Mouse (Mus musculus): ENCODE results near the gene Tyw1. TPM values are rescaled to one million over a fixed set of nuclear protein-coding genes. Genes with fewer than 3 reads are reported as not detected.

Gene Tyw1
- polyA plus RNA-seq, 1 experiment from 2014 or later: 24.8 TPM

DNA sequence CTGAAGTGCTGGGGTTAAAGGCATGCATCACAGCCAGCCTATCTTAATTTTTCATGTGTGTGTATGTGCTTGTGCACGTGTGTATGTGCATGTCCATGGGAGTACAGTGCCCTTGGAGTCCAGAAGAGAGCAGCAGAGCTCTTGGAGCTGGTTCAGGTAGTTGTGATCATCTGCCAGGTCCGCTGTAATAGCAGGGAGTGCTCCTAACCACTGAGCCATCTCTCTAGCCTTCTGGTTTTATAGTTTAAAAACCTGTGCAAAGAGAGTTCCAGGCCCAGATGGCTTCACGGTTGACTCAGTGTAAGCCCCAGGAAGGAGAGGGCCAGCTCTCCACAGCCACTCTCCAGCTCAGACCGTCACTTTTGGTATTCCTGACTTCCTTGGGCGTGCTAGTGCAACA is 64.4 kb downstream of the Tyw1 start:
- Histone ChIP-seq H3K36me3 (ENCODE audit: control insufficient read depth, insufficient read depth, low read length) (no peaks in the 10 kb centered on the region), H3K27ac (ENCODE audit: low read length) (no peak overlapping the region), H3K9me3 (ENCODE audit: control insufficient read depth, low read length) (no peaks in the 10 kb centered on the region), H3K27me3 (replicated peaks; ENCODE audit: control insufficient read depth, insufficient read depth, low read length) (no peaks in the 10 kb centered on the region), H3K4me2 (ENCODE audit: low read depth, low read length) (no peak overlapping the region), H3K9ac (ENCODE audit: low read depth, low read length) (no peak overlapping the region), H3K4me3 (ENCODE audit: low read length) (no peak overlapping the region), H3K4me1 (ENCODE audit: control insufficient read depth, insufficient read depth, low read length) (no peaks in the 10 kb centered on the region)
- ATAC-seq: no peak
- WGBS: 92% methylated on average over 5 of the region's 5 CpGs

DNA sequence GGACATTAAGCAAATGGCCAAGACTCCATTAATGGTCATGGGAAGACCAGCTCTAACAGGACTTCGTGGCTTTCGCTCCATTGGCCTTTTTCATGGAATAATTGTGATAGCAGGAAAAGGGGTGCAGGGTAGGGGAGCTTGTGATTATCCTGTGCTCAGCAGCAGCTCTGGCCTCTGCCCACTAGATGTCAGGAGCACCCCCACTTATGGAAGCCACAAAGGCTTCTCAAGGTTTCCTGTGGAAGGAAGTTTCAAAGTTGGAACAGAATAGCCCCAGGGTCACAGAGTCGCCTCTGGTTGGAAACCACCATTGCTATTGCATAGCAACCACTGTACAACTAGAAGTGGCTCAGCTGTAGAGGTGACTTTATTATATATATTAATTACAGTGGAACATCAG is 65.1 kb downstream of the Tyw1 start:
- no peak overlapping the region for H3K27ac ChIP-seq (ENCODE audit: low read length)
- H3K36me3 ChIP-seq (ENCODE audit: control insufficient read depth, insufficient read depth, low read length): 0 out of 2 replicates have a peak, but pooled peaks cover 4% of the 10 kb centered on the region
- no peak overlapping the region for H3K4me2 ChIP-seq (ENCODE audit: low read depth, low read length)
- 70% methylated on average over 3 of the region's 3 CpGs for WGBS
- H3K9me3 ChIP-seq (ENCODE audit: control insufficient read depth, low read length): no peaks in the 10 kb centered on the region
- no peak overlapping the region for H3K9ac ChIP-seq (ENCODE audit: low read depth, low read length)
- no peak overlapping the region for H3K4me3 ChIP-seq (ENCODE audit: low read length)
- H3K27me3 ChIP-seq (replicated peaks; ENCODE audit: control insufficient read depth, insufficient read depth, low read length): no peaks in the 10 kb centered on the region
- ATAC-seq: no peak
- no peaks in the 10 kb centered on the region for H3K4me1 ChIP-seq (ENCODE audit: control insufficient read depth, insufficient read depth, low read length)

GRCm38 (mm10) chr5:130325486-130325885 is 70.1 kb downstream of the Tyw1 start:
- H3K4me2 ChIP-seq (ENCODE audit: low read depth, low read length): no peak overlapping the region
- WGBS: 95% methylated on average over 8 of the region's 8 CpGs
- no peak for ATAC-seq
- H3K36me3 ChIP-seq (ENCODE audit: control insufficient read depth, insufficient read depth, low read length): 0 out of 2 replicates have a peak, but pooled peaks cover 7% of the 10 kb centered on the region
- H3K27me3 ChIP-seq (replicated peaks; ENCODE audit: control insufficient read depth, insufficient read depth, low read length): no peaks in the 10 kb centered on the region
- no peaks in the 10 kb centered on the region for H3K9me3 ChIP-seq (ENCODE audit: control insufficient read depth, low read length)
- no peak overlapping the region for H3K4me3 ChIP-seq (ENCODE audit: low read length)
- H3K27ac ChIP-seq (ENCODE audit: low read length): no peak overlapping the region
- no peak overlapping the region for H3K9ac ChIP-seq (ENCODE audit: low read depth, low read length)
- no peaks in the 10 kb centered on the region for H3K4me1 ChIP-seq (ENCODE audit: control insufficient read depth, insufficient read depth, low read length)

DNA sequence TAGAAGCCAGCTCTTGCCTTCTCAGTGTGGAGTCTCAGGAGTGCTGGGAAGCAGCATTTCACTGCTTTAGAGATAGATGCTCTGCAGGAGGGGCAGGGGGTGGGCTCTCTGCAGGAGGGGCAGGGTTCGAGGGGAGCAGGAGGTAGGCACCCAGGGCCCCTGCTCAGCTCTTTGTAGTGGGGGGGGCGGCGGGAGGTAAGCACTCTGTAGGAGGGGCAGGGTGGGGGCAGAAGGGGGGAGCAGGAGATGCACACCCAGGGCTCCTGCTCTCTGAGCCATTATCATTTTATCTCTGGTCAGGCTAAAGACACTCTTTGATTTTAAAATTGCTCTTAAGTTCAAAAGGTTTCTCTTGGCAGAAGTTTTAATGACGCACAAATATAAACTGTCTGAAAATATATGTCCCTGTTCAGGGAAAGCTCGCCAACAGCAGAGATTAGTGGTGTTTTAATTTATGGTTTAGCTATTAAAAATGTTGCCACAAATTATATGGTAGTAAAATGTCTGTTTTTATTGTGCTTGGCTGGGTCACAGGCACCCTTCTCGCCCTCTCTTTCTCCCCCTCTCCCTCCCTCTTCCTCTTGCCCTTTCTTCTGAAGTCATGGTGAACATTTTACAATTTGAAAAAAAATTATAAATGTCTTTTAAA is 72.3 kb downstream of the Tyw1 start:
- Histone ChIP-seq H3K4me1 (ENCODE audit: control insufficient read depth, insufficient read depth, low read length) (no peaks in the 10 kb centered on the region), H3K9ac (ENCODE audit: low read depth, low read length) (no peak overlapping the region), H3K9me3 (ENCODE audit: control insufficient read depth, low read length) (no peaks in the 10 kb centered on the region), H3K4me3 (ENCODE audit: low read length) (no peak overlapping the region), H3K27me3 (replicated peaks; ENCODE audit: control insufficient read depth, insufficient read depth, low read length) (no peaks in the 10 kb centered on the region), H3K36me3 (ENCODE audit: control insufficient read depth, insufficient read depth, low read length) (0 out of 2 replicates have a peak, but pooled peaks cover 7% of the 10 kb centered on the region), H3K27ac (ENCODE audit: low read length) (no peak overlapping the region), H3K4me2 (ENCODE audit: low read depth, low read length) (no peak overlapping the region)
- 45% methylated on average over 6 of the region's 6 CpGs for WGBS
- ATAC-seq: no peak

DNA sequence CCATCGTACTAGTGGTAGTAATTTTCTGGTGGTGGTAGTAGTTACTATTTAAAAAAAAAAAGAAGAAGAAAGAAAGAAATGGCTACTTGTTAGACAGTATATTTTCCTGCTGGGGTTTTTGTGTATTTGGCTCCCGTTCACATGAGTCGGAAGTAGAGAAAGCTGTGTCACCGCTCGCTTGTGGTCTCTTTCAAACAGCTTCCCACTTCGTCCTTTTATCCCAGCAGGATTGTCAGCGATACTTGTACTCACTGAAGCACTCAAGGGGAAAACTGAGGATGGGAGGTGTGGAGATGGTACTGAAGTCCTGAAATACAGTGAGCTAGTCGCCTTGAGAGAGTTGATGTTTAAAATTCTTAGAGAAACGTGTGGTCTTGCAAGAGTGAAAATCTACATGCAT is 72.9 kb downstream of the Tyw1 start:
- Histone ChIP-seq H3K9me3 (ENCODE audit: control insufficient read depth, low read length) (no peaks in the 10 kb centered on the region), H3K4me3 (ENCODE audit: low read length) (no peak overlapping the region), H3K27me3 (replicated peaks; ENCODE audit: control insufficient read depth, insufficient read depth, low read length) (no peaks in the 10 kb centered on the region), H3K36me3 (ENCODE audit: control insufficient read depth, insufficient read depth, low read length) (0 out of 2 replicates have a peak, but pooled peaks cover 7% of the 10 kb centered on the region), H3K4me2 (ENCODE audit: low read depth, low read length) (no peak overlapping the region), H3K4me1 (ENCODE audit: control insufficient read depth, insufficient read depth, low read length) (no peaks in the 10 kb centered on the region; the same call in 1 of the 2 replicates), H3K27ac (ENCODE audit: low read length) (no peak overlapping the region), H3K9ac (ENCODE audit: low read depth, low read length) (no peak overlapping the region)
- 84% methylated on average over 9 of the region's 9 CpGs for WGBS
- no peak for ATAC-seq

GRCm38 (mm10) chr5:130329889-130330288 is 74.5 kb downstream of the Tyw1 start:
- 0 out of 2 replicates have a peak, but pooled peaks cover 8% of the 10 kb centered on the region for H3K36me3 ChIP-seq (ENCODE audit: control insufficient read depth, insufficient read depth, low read length)
- H3K27me3 ChIP-seq (replicated peaks; ENCODE audit: control insufficient read depth, insufficient read depth, low read length): no peaks in the 10 kb centered on the region
- no peaks in the 10 kb centered on the region; the same call in 1 of the 2 replicates for H3K4me1 ChIP-seq (ENCODE audit: control insufficient read depth, insufficient read depth, low read length)
- no peak overlapping the region for H3K4me2 ChIP-seq (ENCODE audit: low read depth, low read length)
- H3K9me3 ChIP-seq (ENCODE audit: control insufficient read depth, low read length): no peaks in the 10 kb centered on the region
- no peak overlapping the region for H3K27ac ChIP-seq (ENCODE audit: low read length)
- no peak for ATAC-seq
- no peak overlapping the region for H3K9ac ChIP-seq (ENCODE audit: low read depth, low read length)
- H3K4me3 ChIP-seq (ENCODE audit: low read length): no peak overlapping the region
- 62% methylated on average over 2 of the region's 2 CpGs for WGBS

DNA sequence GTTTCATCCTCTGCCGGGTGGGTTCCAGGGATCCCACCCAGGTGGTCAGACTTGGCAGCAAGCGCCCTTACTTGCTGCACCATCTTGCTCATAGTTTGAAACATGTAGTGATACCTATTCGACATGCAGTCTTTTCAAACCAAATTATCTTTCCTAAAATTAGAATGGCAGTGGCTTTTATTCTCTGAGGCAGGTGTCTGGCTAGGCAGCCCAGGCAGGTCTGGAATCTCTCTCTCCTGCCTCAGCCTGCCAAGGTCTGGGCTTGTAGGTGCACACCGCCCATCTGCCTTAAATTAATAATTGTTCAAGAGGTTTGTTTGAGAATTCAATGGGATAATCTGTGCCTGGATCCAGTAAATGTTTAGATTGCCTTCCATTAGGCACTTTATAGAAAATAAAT is 75.4 kb downstream of the Tyw1 start:
- no peak overlapping the region for H3K9ac ChIP-seq (ENCODE audit: low read depth, low read length)
- H3K27me3 ChIP-seq (replicated peaks; ENCODE audit: control insufficient read depth, insufficient read depth, low read length): no peaks in the 10 kb centered on the region
- H3K4me3 ChIP-seq (ENCODE audit: low read length): no peak overlapping the region
- H3K9me3 ChIP-seq (ENCODE audit: control insufficient read depth, low read length): no peaks in the 10 kb centered on the region
- WGBS: 71% methylated on average over 4 of the region's 4 CpGs
- no peaks in the 10 kb centered on the region; the same call in 1 of the 2 replicates for H3K4me1 ChIP-seq (ENCODE audit: control insufficient read depth, insufficient read depth, low read length)
- peaks cover 9% of the 10 kb centered on the region; the same call in 1 of the 2 replicates for H3K36me3 ChIP-seq (ENCODE audit: control insufficient read depth, insufficient read depth, low read length)
- no peak overlapping the region for H3K4me2 ChIP-seq (ENCODE audit: low read depth, low read length)
- ATAC-seq: no peak
- no peak overlapping the region for H3K27ac ChIP-seq (ENCODE audit: low read length)

DNA sequence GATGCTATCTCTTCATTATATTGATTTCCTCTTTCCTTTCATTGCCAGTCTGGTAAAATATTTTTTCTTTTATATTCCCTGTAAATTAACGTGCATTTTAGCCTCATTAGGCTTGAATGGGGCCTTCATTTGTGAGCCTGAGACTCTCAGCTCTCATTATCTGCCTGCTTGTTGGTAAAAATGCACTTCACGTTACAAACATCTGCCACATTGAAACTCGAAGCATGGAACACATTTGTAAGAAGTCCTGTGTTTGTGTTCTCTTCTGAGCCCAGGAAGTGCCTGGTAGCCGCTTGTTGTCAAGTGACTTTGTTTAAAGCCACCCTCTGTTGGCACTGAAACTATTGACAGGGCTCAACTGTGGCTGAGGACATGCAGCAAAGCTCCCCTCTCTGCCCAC is 75.8 kb downstream of the Tyw1 start:
- ATAC-seq: no peak
- peaks cover 12% of the 10 kb centered on the region; the same call in 1 of the 2 replicates for H3K36me3 ChIP-seq (ENCODE audit: control insufficient read depth, insufficient read depth, low read length)
- no peaks in the 10 kb centered on the region; the same call in 1 of the 2 replicates for H3K4me1 ChIP-seq (ENCODE audit: control insufficient read depth, insufficient read depth, low read length)
- H3K4me3 ChIP-seq (ENCODE audit: low read length): no peak overlapping the region
- no peaks in the 10 kb centered on the region for H3K27me3 ChIP-seq (replicated peaks; ENCODE audit: control insufficient read depth, insufficient read depth, low read length)
- no peaks in the 10 kb centered on the region for H3K9me3 ChIP-seq (ENCODE audit: control insufficient read depth, low read length)
- no peak overlapping the region for H3K27ac ChIP-seq (ENCODE audit: low read length)
- H3K4me2 ChIP-seq (ENCODE audit: low read depth, low read length): no peak overlapping the region
- no peak overlapping the region for H3K9ac ChIP-seq (ENCODE audit: low read depth, low read length)
- WGBS: 50% methylated on average over 4 of the region's 4 CpGs

- no peak overlapping the region for H3K4me3 ChIP-seq (ENCODE audit: low read length)
- WGBS: 89% methylated on average over 7 of the region's 7 CpGs
- no peak overlapping the region for H3K27ac ChIP-seq (ENCODE audit: low read length)
- H3K36me3 ChIP-seq (ENCODE audit: control insufficient read depth, insufficient read depth, low read length): peaks cover 13% of the 10 kb centered on the region; the same call in 1 of the 2 replicates
- no peak overlapping the region for H3K9ac ChIP-seq (ENCODE audit: low read depth, low read length)
- H3K4me2 ChIP-seq (ENCODE audit: low read depth, low read length): no peak overlapping the region
- H3K9me3 ChIP-seq (ENCODE audit: control insufficient read depth, low read length): no peaks in the 10 kb centered on the region
- no peaks in the 10 kb centered on the region for H3K27me3 ChIP-seq (replicated peaks; ENCODE audit: control insufficient read depth, insufficient read depth, low read length)
- H3K4me1 ChIP-seq (ENCODE audit: control insufficient read depth, insufficient read depth, low read length): no peaks in the 10 kb centered on the region; the same call in 1 of the 2 replicates
- ATAC-seq: no peak
These were observed 78.1 kb downstream of the Tyw1 start for GRCm38 (mm10) chr5:130333566-130333965.
